Mouse (Mus musculus) neural tube, embryonic 13.5 days (tissue): ENCODE results near the gene Pou2f3. TPM values are rescaled to one million over a fixed set of nuclear protein-coding genes. Genes with fewer than 3 reads are reported as not detected.

Experiments used
- ATAC-seq: fragments of 200-750 bp; cut with Nextera tagmentation; 2 replicates; pipeline ENCODE4 v1.8.0; 2017; ENCODE audit warnings: low read depth, mild to moderate bottlenecking, moderate TSS enrichment, moderate library complexity
- H3K27ac ChIP-seq: fragments of 300-500 bp; sonication (generic); replicated peaks from 2 replicates; pipeline ENCODE4 v1.5.1; 2015; ENCODE audit warnings: moderate library complexity, mild to moderate bottlenecking, inconsistent platforms
- H3K27me3 ChIP-seq: fragments of 300-500 bp; sonication (generic); 2 replicates; pipeline ENCODE4 v1.6.1; 2015; ENCODE audit warnings: mild to moderate bottlenecking, inconsistent platforms
- H3K36me3 ChIP-seq: fragments of 300-500 bp; sonication (generic); 2 replicates; pipeline ENCODE4 v1.6.1; 2015; ENCODE audit warnings: mild to moderate bottlenecking, inconsistent platforms
- H3K4me1 ChIP-seq: fragments of 300-500 bp; sonication (generic); replicated peaks from 2 replicates; pipeline ENCODE4 v1.6.1; 2015; ENCODE audit warnings: inconsistent platforms
- H3K4me2 ChIP-seq: fragments of 300-500 bp; sonication (generic); 2 replicates; pipeline ENCODE4 v1.6.1; 2015; ENCODE audit warnings: inconsistent platforms, mild to moderate bottlenecking, moderate library complexity
- H3K4me3 ChIP-seq: fragments of 300-500 bp; sonication (generic); 2 replicates; pipeline ENCODE4 v1.5.1; 2015; ENCODE audit warnings: mild to moderate bottlenecking, inconsistent platforms
- H3K9ac ChIP-seq: fragments of 300-500 bp; sonication (generic); 2 replicates; pipeline ENCODE4 v1.6.1; 2015; ENCODE audit warnings: moderate library complexity, mild to moderate bottlenecking, inconsistent platforms
- H3K9me3 ChIP-seq: fragments of 300-500 bp; sonication (generic); 2 replicates; pipeline ENCODE4 v1.6.1; 2016; ENCODE audit warnings: inconsistent platforms
- WGBS: fragments of 180-500 bp; shearing (Covaris S2); methylation state at CpG from one replicate; pipeline ENCODE4 v1.1.7; 2015; 5-methylcytosine and 5-hydroxymethylcytosine counted together
- polyA plus RNA-seq: library from polyadenylated mRNA; unstranded; fragments of >200 nt; fragmentation: Nextera tagmentation; extraction: Ambion mirVana; gene quantifications from 2 replicates; pipeline ENCODE4 v1.2.1, GENCODE M21; 2015

Gene Pou2f3
- polyA plus RNA-seq, result not detected in 2 replicates

DNA sequence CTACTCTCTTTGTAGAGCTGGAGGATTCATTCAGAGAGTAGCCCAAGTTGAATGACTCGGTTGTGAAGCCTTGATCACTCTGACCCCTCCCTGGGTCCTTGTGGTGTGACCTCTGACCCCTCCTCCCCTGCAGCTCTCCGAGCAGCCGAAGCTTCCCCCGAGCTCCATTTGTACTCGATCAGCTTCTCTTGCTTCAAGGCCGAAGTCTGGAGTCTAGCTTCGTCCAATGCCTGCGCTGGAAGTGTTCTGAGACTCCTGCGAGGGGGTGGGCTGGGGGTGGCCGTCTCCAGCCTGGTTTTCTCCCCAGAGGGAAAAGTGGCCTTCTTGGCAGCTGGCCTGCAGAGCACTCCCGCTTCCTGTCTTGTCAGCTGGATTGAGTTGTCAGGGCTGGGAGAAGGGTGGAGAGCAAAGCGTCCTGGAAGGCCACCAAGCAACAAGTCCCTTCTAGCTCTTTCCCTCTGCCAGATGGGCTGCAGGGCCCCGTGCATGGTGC is at the start of gene Pou2f3:
Gene Pou2f3 (minus strand): TSS at position 180 of the 493 bp plus-strand sequence.
- H3K27ac ChIP-seq, result no peak within 1 kb of the TSS
- H3K4me3 ChIP-seq, result no peak within 1 kb of the TSS
- H3K4me2 ChIP-seq, result 0 out of 2 replicates have a peak within 1 kb of the TSS, but pooled peaks have one; percentile 21
- peaks cover 27% of the 10 kb centered on the region for H3K27me3 ChIP-seq
- H3K4me1 ChIP-seq, result peaks cover 22% of the 10 kb centered on the region
- WGBS, result 6% methylated on average over 13 of the region's 13 CpGs
- H3K36me3 ChIP-seq, result no peaks in the 10 kb centered on the region
- ATAC-seq, result no peak
- peak within 1 kb of the TSS; percentile 26 for H3K9ac ChIP-seq
- H3K9me3 ChIP-seq, result no peaks in the 10 kb centered on the region

DNA sequence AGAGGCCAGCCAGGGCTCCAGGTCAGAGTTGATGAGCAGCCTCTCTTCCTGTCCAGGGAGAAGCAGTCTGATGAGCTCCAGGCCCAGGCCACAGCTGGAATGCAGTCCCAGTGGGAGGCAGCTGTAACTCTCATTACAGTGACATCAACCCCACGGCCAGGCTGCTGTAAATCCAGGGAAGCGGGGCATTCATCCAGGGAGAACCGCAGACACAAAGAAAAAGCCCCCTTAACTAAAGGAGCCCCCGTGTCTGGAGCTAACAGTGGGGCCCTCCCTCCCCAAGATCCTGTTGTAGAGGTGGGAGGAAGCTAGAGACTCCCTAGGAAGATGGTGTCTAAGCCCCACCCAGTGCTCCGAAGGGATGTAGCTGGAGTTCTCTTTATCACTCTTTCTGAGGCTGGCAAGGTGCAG is 43.1 kb upstream of the Pou2f3 start:
- Histone ChIP-seq H3K36me3 (no peaks in the 10 kb centered on the region), H3K27me3 (no peaks in the 10 kb centered on the region; the same call in 1 of the 2 replicates), H3K9ac (no peak overlapping the region), H3K4me2 (no peak overlapping the region; the same call in 1 of the 2 replicates), H3K4me1 (peaks cover 14% of the 10 kb centered on the region), H3K9me3 (no peaks in the 10 kb centered on the region), H3K4me3 (no peak overlapping the region), H3K27ac (peak overlapping the region; percentile 64)
- WGBS, result 9% methylated on average over 5 of the region's 5 CpGs
- peak; percentile 37; the same call in 1 of the 2 replicates for ATAC-seq

DNA sequence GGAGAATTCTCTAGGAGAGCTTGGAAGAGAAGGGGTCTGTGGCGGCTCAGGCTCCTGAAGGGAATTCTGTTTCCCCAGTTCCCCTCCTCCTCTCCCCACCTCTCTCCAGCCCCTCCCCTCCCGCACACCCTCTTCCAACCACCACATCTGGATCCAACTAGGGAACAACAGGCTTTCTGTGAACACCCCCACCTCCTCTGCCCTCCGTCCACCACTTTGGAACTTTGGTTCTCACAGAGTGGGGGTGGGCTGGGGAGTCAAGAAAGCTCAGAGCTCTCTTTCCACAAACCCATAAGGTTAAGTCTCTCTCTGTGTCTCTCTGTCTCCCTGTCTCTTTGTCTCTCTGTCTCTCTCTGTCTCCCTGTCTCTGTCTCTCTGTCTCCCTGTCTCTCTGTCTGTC is 42.6 kb upstream of the Pou2f3 start:
- H3K27ac ChIP-seq, result peak overlapping the region; percentile 64
- no peaks in the 10 kb centered on the region for H3K9me3 ChIP-seq
- WGBS, result 41% methylated on average over 3 of the region's 3 CpGs
- no peak overlapping the region for H3K9ac ChIP-seq
- H3K27me3 ChIP-seq, result no peaks in the 10 kb centered on the region; the same call in 1 of the 2 replicates
- ATAC-seq, result no peak
- no peaks in the 10 kb centered on the region for H3K36me3 ChIP-seq
- H3K4me1 ChIP-seq, result peaks cover 14% of the 10 kb centered on the region
- no peak overlapping the region for H3K4me2 ChIP-seq
- no peak overlapping the region for H3K4me3 ChIP-seq

DNA sequence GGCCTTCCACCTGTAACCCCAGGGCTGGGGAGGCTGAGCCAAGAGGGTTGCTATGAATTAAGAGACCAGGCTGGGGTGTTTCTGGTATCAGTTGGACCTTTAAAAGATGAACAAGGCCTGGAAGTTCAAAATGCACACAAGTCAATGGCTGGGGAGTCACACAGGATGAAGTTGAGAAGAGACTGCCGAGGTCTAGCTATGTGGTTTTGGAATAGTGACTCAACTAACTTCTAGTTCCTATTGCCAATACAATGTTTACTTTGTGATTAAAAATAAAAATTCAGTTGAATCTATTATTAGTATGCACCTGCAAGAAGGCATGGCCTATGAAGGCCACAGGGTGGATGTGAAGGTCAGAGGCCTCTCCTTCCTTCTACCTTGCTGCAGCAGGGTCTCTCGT is 41.6 kb upstream of the Pou2f3 start:
- no peaks in the 10 kb centered on the region for H3K36me3 ChIP-seq
- H3K27ac ChIP-seq, result no peak overlapping the region
- no peak overlapping the region for H3K4me3 ChIP-seq
- WGBS, result 86% methylated on average over 2 of the region's 2 CpGs
- H3K9ac ChIP-seq, result no peak overlapping the region
- peaks cover 14% of the 10 kb centered on the region for H3K4me1 ChIP-seq
- H3K27me3 ChIP-seq, result no peaks in the 10 kb centered on the region; the same call in 1 of the 2 replicates
- no peaks in the 10 kb centered on the region for H3K9me3 ChIP-seq
- H3K4me2 ChIP-seq, result no peak overlapping the region
- ATAC-seq, result no peak

- Histone ChIP-seq H3K27ac (no peak overlapping the region), H3K36me3 (no peaks in the 10 kb centered on the region), H3K4me2 (no peak overlapping the region), H3K9me3 (no peaks in the 10 kb centered on the region), H3K4me3 (no peak overlapping the region), H3K27me3 (no peaks in the 10 kb centered on the region), H3K9ac (no peak overlapping the region), H3K4me1 (no peaks in the 10 kb centered on the region)
- no peak for ATAC-seq
- WGBS, result 47% methylated on average over 10 of the region's 10 CpGs
Measured at GRCm38 (mm10) chr9:43246738-43247180, 36.6 kb upstream of the Pou2f3 start.

GRCm38 (mm10) chr9:43245801-43246570 is 35.8 kb upstream of the Pou2f3 start:
- Histone ChIP-seq H3K27me3 (no peaks in the 10 kb centered on the region), H3K4me2 (no peak overlapping the region), H3K4me1 (no peaks in the 10 kb centered on the region), H3K27ac (no peak overlapping the region), H3K9me3 (no peaks in the 10 kb centered on the region), H3K36me3 (no peaks in the 10 kb centered on the region), H3K4me3 (no peak overlapping the region), H3K9ac (no peak overlapping the region)
- WGBS, result 92% methylated on average over 7 of the region's 7 CpGs
- no peak for ATAC-seq

DNA sequence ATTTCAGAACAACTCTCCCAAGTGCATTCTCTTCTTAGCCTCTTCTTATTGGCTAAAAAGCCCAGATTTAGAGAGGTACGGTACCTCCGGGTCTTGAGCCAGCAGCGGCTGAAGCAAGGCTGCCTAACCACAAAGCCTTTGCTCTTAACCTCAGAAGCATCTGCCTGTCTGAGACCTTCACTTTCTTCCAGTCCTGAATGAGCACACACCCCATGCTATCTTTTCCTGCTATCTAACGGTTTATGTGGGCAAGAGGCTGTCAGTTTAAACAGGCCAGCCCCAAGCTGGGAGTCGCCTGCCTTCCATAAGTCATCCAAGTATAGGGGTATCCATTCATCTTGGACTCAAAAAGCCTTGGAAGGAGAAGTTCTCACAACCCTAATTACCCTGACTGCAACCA is 32.3 kb upstream of the Pou2f3 start:
- Histone ChIP-seq H3K9me3 (no peaks in the 10 kb centered on the region), H3K36me3 (no peaks in the 10 kb centered on the region), H3K4me3 (no peak overlapping the region), H3K4me1 (peaks cover 21% of the 10 kb centered on the region), H3K9ac (no peak overlapping the region), H3K27ac (no peak overlapping the region), H3K27me3 (peaks cover 31% of the 10 kb centered on the region), H3K4me2 (no peak overlapping the region)
- ATAC-seq, result no peak
- 78% methylated on average over 5 of the region's 5 CpGs for WGBS

DNA sequence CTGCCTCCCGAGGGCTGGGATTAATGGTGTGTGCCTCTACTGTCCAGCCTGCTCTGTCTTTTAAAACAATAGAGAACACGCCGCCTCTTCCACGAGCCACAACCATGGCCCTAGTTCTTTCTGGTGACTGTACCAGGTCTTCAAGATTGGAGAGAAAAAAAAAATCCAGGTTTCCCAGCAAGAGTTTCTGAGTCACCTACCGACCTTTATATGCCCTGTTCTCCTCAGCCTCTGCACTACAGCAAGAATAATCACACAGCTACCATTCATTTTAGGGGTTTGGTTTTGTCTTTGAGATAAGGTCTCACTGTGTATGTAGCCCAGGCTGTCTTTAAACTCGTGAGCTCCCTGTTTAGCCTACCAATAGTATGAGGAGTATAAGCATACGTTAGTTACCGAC is 31.8 kb upstream of the Pou2f3 start:
- no peak overlapping the region for H3K27ac ChIP-seq
- no peak overlapping the region for H3K4me3 ChIP-seq
- no peak overlapping the region for H3K9ac ChIP-seq
- ATAC-seq, result no peak
- no peaks in the 10 kb centered on the region for H3K36me3 ChIP-seq
- no peak overlapping the region for H3K4me2 ChIP-seq
- WGBS, result 93% methylated on average over 8 of the region's 8 CpGs
- H3K27me3 ChIP-seq, result peaks cover 36% of the 10 kb centered on the region
- peaks cover 24% of the 10 kb centered on the region for H3K4me1 ChIP-seq
- no peaks in the 10 kb centered on the region for H3K9me3 ChIP-seq

GRCm38 (mm10) chr9:43241291-43241690 is 31.1 kb upstream of the Pou2f3 start:
- peaks cover 38% of the 10 kb centered on the region for H3K27me3 ChIP-seq
- H3K9me3 ChIP-seq, result no peaks in the 10 kb centered on the region
- H3K4me3 ChIP-seq, result no peak overlapping the region
- H3K4me1 ChIP-seq, result peaks cover 24% of the 10 kb centered on the region
- no peaks in the 10 kb centered on the region for H3K36me3 ChIP-seq
- H3K27ac ChIP-seq, result no peak overlapping the region
- no peak overlapping the region for H3K9ac ChIP-seq
- 39% methylated on average over 4 of the region's 4 CpGs for WGBS
- H3K4me2 ChIP-seq, result no peak overlapping the region
- no peak for ATAC-seq

DNA sequence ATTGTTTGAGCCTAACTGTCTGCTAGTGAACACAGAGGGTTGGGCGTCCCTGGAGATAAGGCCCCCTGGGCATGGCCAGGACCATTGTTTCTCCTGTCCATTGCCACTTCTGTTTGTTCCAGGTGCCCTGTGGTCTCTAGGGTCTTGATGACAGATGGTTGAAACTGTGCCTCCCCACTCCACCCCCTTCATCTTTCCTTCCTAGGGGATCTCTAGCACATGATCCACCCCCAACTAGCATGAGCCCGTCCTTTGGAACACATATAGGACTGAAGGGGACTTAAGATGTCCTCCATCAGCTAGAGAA is 30.4 kb upstream of the Pou2f3 start:
- Histone ChIP-seq H3K36me3 (no peaks in the 10 kb centered on the region), H3K9ac (peak overlapping the region; percentile 66; the same call in 1 of the 2 replicates), H3K27ac (peak overlapping the region; percentile 46; the same call in 1 of the 2 replicates), H3K4me2 (peak overlapping the region; percentile 66), H3K4me3 (no peak overlapping the region; the same call in 1 of the 2 replicates), H3K27me3 (peaks cover 38% of the 10 kb centered on the region), H3K9me3 (no peaks in the 10 kb centered on the region), H3K4me1 (peaks cover 24% of the 10 kb centered on the region)
- 0 out of 2 replicates have a peak, but pooled peaks have one; percentile 15 for ATAC-seq
- WGBS, result 43% methylated on average over 2 of the region's 2 CpGs

DNA sequence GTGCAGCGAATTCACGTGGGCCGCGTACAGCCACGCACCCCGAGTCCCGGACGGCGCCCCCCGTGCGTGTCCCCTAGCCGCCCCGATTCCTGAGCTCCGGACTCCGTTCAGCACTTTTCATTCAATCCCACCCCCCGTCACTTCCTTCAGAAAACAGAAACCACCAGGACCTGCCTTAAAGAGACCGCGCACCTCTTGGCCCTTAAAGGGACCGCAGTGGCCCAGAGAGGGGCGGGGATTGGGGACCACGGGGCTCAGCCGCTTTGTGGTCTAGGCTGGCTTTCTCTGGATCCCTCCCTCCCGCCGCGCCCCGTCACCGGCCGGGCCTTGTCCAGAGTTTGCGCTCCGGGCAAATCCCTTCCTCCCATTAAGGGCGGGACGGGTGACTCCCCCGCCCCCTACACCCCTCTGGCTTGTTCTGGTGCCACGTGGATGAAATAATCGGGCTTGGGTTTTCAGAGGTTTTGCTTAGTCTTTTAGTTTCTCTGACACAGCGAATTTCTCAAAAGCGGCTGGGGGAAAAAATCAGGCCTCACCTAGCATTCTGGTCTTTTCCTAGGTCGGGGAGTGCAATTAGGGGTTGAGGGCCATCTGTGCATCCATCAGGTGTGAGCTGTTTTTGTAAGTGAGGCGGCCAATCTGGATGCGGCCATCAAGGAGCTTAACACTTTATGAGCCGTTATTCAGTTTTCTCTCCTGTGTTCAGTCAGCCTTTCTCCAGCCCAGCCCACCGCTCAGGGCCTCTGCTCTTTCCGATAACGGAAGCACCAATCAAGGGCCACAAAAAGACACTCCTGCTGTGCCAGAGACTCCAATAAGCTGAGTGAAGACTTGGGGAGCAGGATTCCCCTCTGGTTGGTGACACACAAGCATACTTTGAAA is 29.8 kb upstream of the Pou2f3 start, which contains the start of gene Oaf:
Gene Oaf (minus strand): TSS at position 200 of the 882 bp plus-strand sequence.
- peak; percentile 90 for ATAC-seq
- Histone ChIP-seq H3K36me3 (no peaks in the 10 kb centered on the region), H3K27ac (peak within 1 kb of the TSS; percentile 70), H3K9ac (peak within 1 kb of the TSS; percentile 66), H3K9me3 (no peaks in the 10 kb centered on the region), H3K4me1 (peaks cover 24% of the 10 kb centered on the region), H3K4me3 (peak within 1 kb of the TSS; percentile 54), H3K27me3 (peaks cover 38% of the 10 kb centered on the region), H3K4me2 (peak within 1 kb of the TSS; percentile 66)
- WGBS, result 2% methylated on average over 43 of the region's 44 CpGs
